Mouse (Mus musculus) stomach, postnatal 0 days (tissue): Measurements from ENCODE around the gene Nr2f1. TPM values are rescaled to one million over a fixed set of nuclear protein-coding genes. Genes with fewer than 3 reads are reported as not detected.

Source experiments
- ATAC-seq: fragments of 200-750 bp; cut with Nextera tagmentation; 2 replicates; pipeline ENCODE4 v1.8.0; 2017; ENCODE audit not compliant: low FRiP score, low TSS enrichment
- DNase-seq: peaks from one replicate; pipeline ENCODE4 v3.0.0-alpha.2; 2016; ENCODE audit warnings: low spot score
- H3K27ac ChIP-seq: fragments of 300-500 bp; sonication (generic); replicated peaks from 2 replicates; pipeline ENCODE4 v1.5.1; 2014; ENCODE audit warnings: mild to moderate bottlenecking, control low read depth
- H3K27me3 ChIP-seq: fragments of 300-500 bp; sonication (generic); 2 replicates; pipeline ENCODE4 v1.6.1; 2014; ENCODE audit warnings: low read length; ENCODE audit not compliant: control insufficient read depth, insufficient read depth
- H3K36me3 ChIP-seq: fragments of 300-500 bp; sonication (generic); 2 replicates; pipeline ENCODE4 v1.6.1; 2014; ENCODE audit warnings: low read length, mixed read lengths; ENCODE audit not compliant: control insufficient read depth, insufficient read depth
- H3K4me1 ChIP-seq: fragments of 300-500 bp; sonication (generic); replicated peaks from 2 replicates; pipeline ENCODE4 v1.6.1; 2014; ENCODE audit warnings: antibody characterized with exemption; ENCODE audit not compliant: control insufficient read depth, insufficient read depth
- H3K4me2 ChIP-seq: fragments of 300-500 bp; sonication (generic); replicated peaks from 2 replicates; pipeline ENCODE4 v1.6.1; 2014; ENCODE audit warnings: low read depth, mild to moderate bottlenecking, control low read depth, moderate library complexity
- H3K4me3 ChIP-seq: fragments of 300-500 bp; sonication (generic); 2 replicates; pipeline ENCODE4 v1.5.1; 2014; ENCODE audit warnings: low read depth, low read length, control low read depth
- H3K9ac ChIP-seq: fragments of 300-500 bp; sonication (generic); 2 replicates; pipeline ENCODE4 v1.6.1; 2014; ENCODE audit warnings: mild to moderate bottlenecking, low read length, control low read depth, mixed read lengths
- H3K9me3 ChIP-seq: fragments of 300-500 bp; sonication (generic); 2 replicates; pipeline ENCODE4 v1.6.1; 2016; ENCODE audit warnings: low read length; ENCODE audit not compliant: control insufficient read depth
- CTCF ChIP-seq: IDR thresholded peaks from 2 replicates; pipeline ENCODE4 v1.5.1; 2016; ENCODE audit warnings: antibody characterized with exemption, low read depth, mild to moderate bottlenecking, moderate library complexity
- EP300 ChIP-seq: optimal IDR thresholded peaks from 2 replicates; pipeline ENCODE3; 2016; ENCODE audit warnings: antibody characterized with exemption
- WGBS: fragments of 180-500 bp; shearing (Covaris S2); extraction: QIAGEN DNeasy Blood & Tissue Kit; methylation state at CpG from one replicate; pipeline ENCODE4 v1.1.7; 2014; 5-methylcytosine and 5-hydroxymethylcytosine counted together
- polyA plus RNA-seq: library from polyadenylated mRNA; unstranded; fragments of >200 nt; fragmentation: Nextera tagmentation; extraction: Ambion mirVana; gene quantifications from 2 replicates; pipeline ENCODE4 v1.2.1, GENCODE M21; 2015

Nr2f1 gene
- polyA plus RNA-seq, 1 experiment from 2014 or later: 5.8 TPM

- no peaks in the 10 kb centered on the region for H3K36me3 ChIP-seq
- no peak overlapping the region for H3K4me2 ChIP-seq
- 59% methylated on average over 3 of the region's 3 CpGs for WGBS
- TF ChIP-seq CTCF (no peak), EP300 (no peak)
- 0 out of 2 replicates have a peak, but pooled peaks cover 2% of the 10 kb centered on the region for H3K27me3 ChIP-seq
- no peak overlapping the region for H3K27ac ChIP-seq
- no peaks in the 10 kb centered on the region for H3K9me3 ChIP-seq
- ATAC-seq (no peak), DNase-seq (no peak)
- H3K4me3 ChIP-seq: no peak overlapping the region
- H3K4me1 ChIP-seq: no peaks in the 10 kb centered on the region
- H3K9ac ChIP-seq: no peak overlapping the region
Observed at GRCm38 (mm10) chr13:78180261-78180660, 19.3 kb downstream of the Nr2f1 start.

- WGBS: 10% methylated on average over 38 of the region's 38 CpGs
- peak; percentile 29; the same call in 1 of the 2 replicates for ATAC-seq
- H3K9me3 ChIP-seq: no peaks in the 10 kb centered on the region
- no peaks in the 10 kb centered on the region for H3K4me1 ChIP-seq
- no peak overlapping the region for H3K9ac ChIP-seq
- H3K27me3 ChIP-seq: 0 out of 2 replicates have a peak, but pooled peaks cover 2% of the 10 kb centered on the region
- TF ChIP-seq EP300: no peak
- no peak for TF ChIP-seq CTCF
- no peak for DNase-seq
- H3K4me3 ChIP-seq: peak overlapping the region; percentile 23
- peak overlapping the region; percentile 35 for H3K4me2 ChIP-seq
- no peaks in the 10 kb centered on the region for H3K36me3 ChIP-seq
- no peak overlapping the region for H3K27ac ChIP-seq
Observed at GRCm38 (mm10) chr13:78179312-78180097, 20.1 kb downstream of the Nr2f1 start.

DNA sequence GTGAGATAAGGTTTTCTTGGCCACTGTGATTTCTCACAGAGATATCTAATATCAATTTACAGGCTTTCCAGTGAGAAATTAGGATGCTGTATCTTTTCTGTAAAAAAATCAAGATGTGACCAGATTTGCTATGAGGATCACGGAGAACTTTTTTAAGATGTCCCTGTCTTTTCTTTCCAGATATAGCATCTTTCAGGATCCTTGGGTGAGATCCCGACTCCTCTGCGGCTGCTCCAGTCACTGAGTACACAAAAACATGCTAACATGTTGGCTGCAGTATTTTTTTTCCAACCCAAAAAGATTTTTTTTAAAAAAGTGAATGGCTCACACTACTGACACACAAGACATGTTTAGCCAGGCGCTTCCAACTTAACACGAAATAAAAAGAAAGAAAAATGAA is 20.8 kb downstream of the Nr2f1 start:
- no peaks in the 10 kb centered on the region for H3K36me3 ChIP-seq
- peak overlapping the region; percentile 23; the same call in 1 of the 2 replicates for H3K4me3 ChIP-seq
- H3K27ac ChIP-seq: no peak overlapping the region
- DNase-seq (no peak), ATAC-seq (no peak)
- H3K9me3 ChIP-seq: no peaks in the 10 kb centered on the region
- H3K4me1 ChIP-seq: no peaks in the 10 kb centered on the region
- no peak for TF ChIP-seq CTCF
- no peak for TF ChIP-seq EP300
- H3K27me3 ChIP-seq: peaks cover 2% of the 10 kb centered on the region; the same call in 1 of the 2 replicates
- H3K9ac ChIP-seq: no peak overlapping the region
- WGBS: 29% methylated on average over 5 of the region's 5 CpGs
- no peak overlapping the region for H3K4me2 ChIP-seq

DNA sequence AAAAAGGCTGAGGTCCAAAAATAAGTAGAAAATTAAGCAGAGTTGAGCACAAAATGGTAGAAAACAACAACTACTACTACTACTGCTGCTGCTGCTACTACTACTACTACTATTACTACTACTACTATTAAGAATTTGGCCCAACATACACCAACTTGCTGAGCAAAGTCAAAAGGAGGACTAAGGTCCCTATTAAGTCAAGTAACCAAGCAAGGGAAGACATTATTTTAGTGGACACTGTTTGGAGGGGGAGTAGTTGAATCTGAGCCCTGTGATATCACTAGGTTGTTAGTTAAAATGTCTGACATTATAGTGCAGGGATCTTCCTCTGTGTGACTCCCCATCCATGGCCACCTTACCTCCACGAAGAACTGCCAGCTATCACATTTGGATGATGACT is 21.5 kb downstream of the Nr2f1 start:
- TF ChIP-seq EP300 (no peak), CTCF (no peak)
- DNase-seq (no peak), ATAC-seq (no peak)
- Histone ChIP-seq H3K4me1 (no peaks in the 10 kb centered on the region), H3K9me3 (no peaks in the 10 kb centered on the region), H3K36me3 (no peaks in the 10 kb centered on the region), H3K27me3 (peaks cover 2% of the 10 kb centered on the region; the same call in 1 of the 2 replicates), H3K4me3 (no peak overlapping the region), H3K27ac (no peak overlapping the region), H3K9ac (no peak overlapping the region), H3K4me2 (no peak overlapping the region)
- 21% methylated on average over 1 of the region's 1 CpGs for WGBS

- no peak for ATAC-seq
- H3K4me3 ChIP-seq: no peak overlapping the region
- H3K9ac ChIP-seq: no peak overlapping the region
- H3K4me1 ChIP-seq: no peaks in the 10 kb centered on the region
- no peak overlapping the region for H3K27ac ChIP-seq
- peaks cover 2% of the 10 kb centered on the region for H3K27me3 ChIP-seq
- TF ChIP-seq EP300: no peak
- TF ChIP-seq CTCF: no peak
- H3K4me2 ChIP-seq: no peak overlapping the region
- no peaks in the 10 kb centered on the region for H3K9me3 ChIP-seq
- DNase-seq: no peak
- no peaks in the 10 kb centered on the region for H3K36me3 ChIP-seq
- 20% methylated on average over 5 of the region's 5 CpGs for WGBS
Observed at GRCm38 (mm10) chr13:78177381-78177950, 22.1 kb downstream of the Nr2f1 start.

- no peak overlapping the region for H3K4me3 ChIP-seq
- H3K4me2 ChIP-seq: no peak overlapping the region
- H3K36me3 ChIP-seq: no peaks in the 10 kb centered on the region
- H3K9me3 ChIP-seq: no peaks in the 10 kb centered on the region
- WGBS: 13% methylated on average over 8 of the region's 8 CpGs
- no peak overlapping the region for H3K9ac ChIP-seq
- TF ChIP-seq EP300: no peak
- peak; percentile 69 for TF ChIP-seq CTCF
- H3K27ac ChIP-seq: no peak overlapping the region
- no peak for ATAC-seq
- no peaks in the 10 kb centered on the region; the same call in none of the 2 replicates for H3K27me3 ChIP-seq
- DNase-seq: no peak
- H3K4me1 ChIP-seq: no peaks in the 10 kb centered on the region
Observed at GRCm38 (mm10) chr13:78175821-78176380, 23.7 kb downstream of the Nr2f1 start.
